Mouse (Mus musculus) layer of hippocampus, adult 6 months (tissue): ENCODE measurements around the gene C1qtnf9. TPM values are rescaled to one million over a fixed set of nuclear protein-coding genes. Genes with fewer than 3 reads are reported as not detected.

Experiments
- long read RNA-seq, 2 experiments: library from polyadenylated mRNA; unstranded; transcript quantifications; one replicate each; pipeline ENCODE4 v2.0.0; 2019 to 2020
- polyA plus RNA-seq: library from polyadenylated mRNA; unstranded; fragments of <200 nt; fragmentation: Nextera tagmentation; gene quantifications from 2 replicates; pipeline ENCODE4 v1.2.3, GENCODE M21; 2021

C1qtnf9 gene
- polyA plus RNA-seq = 0.08 TPM in 1 of 2 replicates, not detected in the other
- long read RNA-seq, experiment 1 = 0 reads
- long read RNA-seq, experiment 2 = 0 reads

GRCm38 (mm10) chr14:60767884-60768283 is at the start of gene C1qtnf9:
TSS of gene C1qtnf9 (plus strand) at chr14:60768134.

DNA sequence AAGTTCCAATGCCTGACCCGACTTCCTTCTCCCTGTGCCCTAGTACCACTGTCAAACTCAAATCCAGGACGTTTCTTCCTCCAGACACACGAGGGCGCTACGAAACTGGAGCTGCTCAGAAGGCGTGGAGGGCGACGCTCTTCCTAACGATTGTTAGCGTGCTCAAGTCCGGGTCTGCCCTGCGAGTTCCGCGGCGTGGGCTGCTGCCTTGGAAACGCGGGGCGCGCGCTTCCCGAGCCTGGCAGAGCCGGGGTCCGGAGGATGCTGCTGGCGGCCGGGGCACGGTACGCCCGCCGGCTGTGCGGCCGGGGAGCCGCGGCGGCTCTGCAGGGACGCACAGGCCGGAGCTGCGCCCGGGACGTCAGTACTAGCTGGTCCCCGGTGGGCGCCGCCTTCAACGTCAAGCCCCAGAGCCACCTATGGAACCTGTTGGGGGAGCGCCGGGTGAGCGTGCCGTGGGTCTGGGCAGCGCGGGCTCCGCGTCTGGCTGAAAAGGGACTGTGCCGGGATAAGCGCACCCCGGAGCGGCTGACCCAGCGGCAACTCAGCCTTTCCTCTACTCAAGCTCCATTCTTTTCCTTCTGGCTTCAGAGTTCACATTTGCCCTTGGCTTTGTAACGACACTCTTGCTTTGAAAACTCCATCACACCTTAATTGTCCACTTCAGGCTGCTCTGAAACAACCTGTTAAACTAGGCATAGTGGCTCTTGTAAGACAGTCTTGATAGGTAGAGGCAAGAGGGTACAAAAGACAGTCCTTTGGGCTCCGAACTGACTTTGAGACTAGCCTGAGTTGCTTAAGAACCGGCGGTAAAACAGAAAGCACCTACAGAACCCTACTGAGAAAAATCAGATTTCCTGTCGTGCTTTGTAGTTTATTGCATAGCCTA is 16.7 kb downstream of the C1qtnf9 start, which contains the start of gene Mipep:
Gene Mipep, plus strand, starts transcription at position 147 of the 889 bp plus-strand sequence.

Other genes starting within 250 kb of the C1qtnf9 start
- gene Spata13, start 134.1 kb upstream of the C1qtnf9 start, polyA plus RNA-seq = 3.9 and 5.8 TPM in 2 replicates
- gene Mipep, start 16.4 kb downstream of the C1qtnf9 start, polyA plus RNA-seq = 26.9 and 27.0 TPM in 2 replicates